Comparison of ENCODE assay signal across 16 mouse cellular contexts in genomic region chr2:117988396-117989173, GRCm38 (mm10).
DNase-seq lines count a peak whose midpoint lies in the region; ATAC-seq and TF ChIP-seq lines count a peak whose summit lies in the region.
"Had no signal": no experiment of that assay in that cellular context is flagged by ENCODE, and none has a peak within 500 bp of the region (broad histone marks: within the 10 kb centered on the region; RNA-seq: fewer than 3 reads in every experiment).

No protein-coding gene starts in this region.

- H3K4me1 ChIP-seq in embryonic facial prominence, embryonic 13.5 days: peaks cover 19% of the 10 kb centered on the region
- H3K4me1 ChIP-seq in embryonic facial prominence, embryonic 10.5 days: 0 out of 2 replicates have a peak, but pooled peaks cover 3% of the 10 kb centered on the region
- peaks cover 18% of the 10 kb centered on the region for H3K4me1 ChIP-seq in embryonic facial prominence, embryonic 15.5 days
- 0 out of 2 replicates have a peak, but pooled peaks cover 2% of the 10 kb centered on the region for H3K4me1 ChIP-seq in stomach, embryonic 15.5 days
- H3K4me1 ChIP-seq: kidney, embryonic 15.5 days had no signal

- peak overlapping the region; percentile 55; the same call in 1 of the 2 replicates for H3K27ac ChIP-seq in embryonic facial prominence, embryonic 13.5 days
- H3K27ac ChIP-seq in embryonic facial prominence, embryonic 10.5 days (replicated peaks): no peak overlapping the region
- H3K27ac ChIP-seq in embryonic facial prominence, embryonic 15.5 days (replicated peaks): peak overlapping the region; percentile 36; the same call in 1 of the 2 replicates
- peak overlapping the region; percentile 22; the same call in 1 of the 2 replicates for H3K27ac ChIP-seq in stomach, embryonic 15.5 days
- no peak overlapping the region for H3K27ac ChIP-seq in left cerebral cortex, adult 2 months
- H3K27ac ChIP-seq: hindbrain, embryonic 10.5 days; kidney, embryonic 15.5 days; layer of hippocampus, adult 2 months; macrophage had no signal

- no peaks in the 10 kb centered on the region for H3K27me3 ChIP-seq in embryonic facial prominence, embryonic 13.5 days
- H3K27me3 ChIP-seq in embryonic facial prominence, embryonic 10.5 days (replicated peaks; ENCODE audit: low read depth, poor library complexity, severe bottlenecking): no peaks in the 10 kb centered on the region
- no peaks in the 10 kb centered on the region for H3K27me3 ChIP-seq in embryonic facial prominence, embryonic 15.5 days
- H3K27me3 ChIP-seq in stomach, embryonic 15.5 days (replicated peaks): no peaks in the 10 kb centered on the region
- H3K27me3 ChIP-seq: kidney, embryonic 15.5 days had no signal

- H3K4me2 ChIP-seq in embryonic facial prominence, embryonic 13.5 days: no peak overlapping the region; the same call in 1 of the 2 replicates
- H3K4me2 ChIP-seq in embryonic facial prominence, embryonic 15.5 days (replicated peaks): 0 out of 2 replicates have a peak overlapping the region, but pooled peaks have one; percentile 15
- H3K4me2 ChIP-seq in stomach, embryonic 15.5 days: no peak overlapping the region
- H3K4me2 ChIP-seq: kidney, embryonic 15.5 days; liver, embryonic 11.5 days had no signal

- H3K9me3 ChIP-seq in embryonic facial prominence, embryonic 13.5 days: no peaks in the 10 kb centered on the region
- H3K9me3 ChIP-seq in embryonic facial prominence, embryonic 10.5 days: no peaks in the 10 kb centered on the region
- no peaks in the 10 kb centered on the region for H3K9me3 ChIP-seq in embryonic facial prominence, embryonic 15.5 days (replicated peaks)
- H3K9me3 ChIP-seq in stomach, embryonic 15.5 days: no peaks in the 10 kb centered on the region
- H3K9me3 ChIP-seq: hindbrain, embryonic 10.5 days; kidney, embryonic 15.5 days had no signal

- no peak for TF ChIP-seq CTCF in left cerebral cortex, adult 2 months (IDR thresholded peaks at IDR 0.05)

- 27% methylated on average over 11 of the region's 11 CpGs for WGBS in embryonic facial prominence, embryonic 13.5 days
- WGBS in embryonic facial prominence, embryonic 10.5 days: 73% methylated on average over 11 of the region's 11 CpGs
- 16% methylated on average over 11 of the region's 11 CpGs for WGBS in embryonic facial prominence, embryonic 15.5 days
- 24% methylated on average over 11 of the region's 11 CpGs for WGBS in stomach, embryonic 15.5 days

- DNase-seq in embryonic facial prominence, embryonic 10.5 days (ENCODE audit: low spot score): no peak
- DNase-seq in ovary, adult 18-20 months (ENCODE audit: low spot score): peak; percentile 35
- DNase-seq in ovary, postnatal 10 days (ENCODE audit: low spot score): no peak
- no peak for DNase-seq in left cerebral cortex, adult 2 months (ENCODE audit: extremely low spot score in 1 of 2, low spot score in 2 of 2)
- no peak for DNase-seq in adrenal gland, postnatal 36 days
- DNase-seq: cerebellum, adult 2 months; midbrain, embryonic 14.5 days; right cerebral cortex, postnatal 25 days had no signal

- no peak overlapping the region for H3K9ac ChIP-seq in embryonic facial prominence, embryonic 13.5 days
- no peak overlapping the region for H3K9ac ChIP-seq in embryonic facial prominence, embryonic 15.5 days
- no peak overlapping the region for H3K9ac ChIP-seq in stomach, embryonic 15.5 days
- H3K9ac ChIP-seq: kidney, embryonic 15.5 days had no signal

- H3K4me3 ChIP-seq in embryonic facial prominence, embryonic 13.5 days: no peak overlapping the region
- H3K4me3 ChIP-seq in embryonic facial prominence, embryonic 10.5 days: no peak overlapping the region
- no peak overlapping the region for H3K4me3 ChIP-seq in embryonic facial prominence, embryonic 15.5 days (replicated peaks)
- no peak overlapping the region for H3K4me3 ChIP-seq in stomach, embryonic 15.5 days (replicated peaks)
- no peak overlapping the region for H3K4me3 ChIP-seq in left cerebral cortex, adult 2 months
- H3K4me3 ChIP-seq: hindbrain, embryonic 10.5 days; kidney, embryonic 15.5 days; layer of hippocampus, adult 2 months had no signal

- intact Hi-C loops in left cerebral cortex, adult 2 months (cut with DNase I): no loop called here

- H3K36me3 ChIP-seq in embryonic facial prominence, embryonic 13.5 days: no peaks in the 10 kb centered on the region
- H3K36me3 ChIP-seq in embryonic facial prominence, embryonic 10.5 days (replicated peaks): no peaks in the 10 kb centered on the region
- no peaks in the 10 kb centered on the region for H3K36me3 ChIP-seq in embryonic facial prominence, embryonic 15.5 days
- H3K36me3 ChIP-seq in stomach, embryonic 15.5 days: no peaks in the 10 kb centered on the region
- H3K36me3 ChIP-seq: hindbrain, embryonic 10.5 days; kidney, embryonic 15.5 days had no signal

- ATAC-seq in embryonic facial prominence, embryonic 13.5 days (ENCODE audit: insufficient number of reproducible peaks, insufficient read depth, low FRiP score, low TSS enrichment, low read depth): peak; percentile 56; the same call in 1 of the 2 replicates
- peak; percentile 73 for ATAC-seq in embryonic facial prominence, embryonic 15.5 days (ENCODE audit: insufficient number of reproducible peaks, low FRiP score, low TSS enrichment, low read depth)
- no peak for ATAC-seq in stomach, embryonic 15.5 days (ENCODE audit: insufficient read depth, low FRiP score, low read depth)

Comparison
In these comparisons a context has a peak if more than half of its experiments do, and no peak if none do; other contexts are left out.
1. H3K27ac ChIP-seq: peak in embryonic facial prominence, embryonic 13.5 days (single experiment), embryonic facial prominence, embryonic 15.5 days (single experiment) and stomach, embryonic 15.5 days (single experiment); none in embryonic facial prominence, embryonic 10.5 days (single experiment) and left cerebral cortex, adult 2 months (single experiment).